Mouse (Mus musculus) brain, embryonic 14.5 days (tissue): ENCODE data around the gene Gm11077. TPM values are rescaled to one million over a fixed set of nuclear protein-coding genes. Genes with fewer than 3 reads are reported as not detected.

Experiments
- DNase-seq: peaks from one replicate; pipeline ENCODE4 v3.0.0-alpha.2; 2011; ENCODE audit warnings: low read depth
- CTCF ChIP-seq: fragments of 200-500 bp; IDR thresholded peaks from 2 replicates; pipeline ENCODE4 v1.5.1; 2012; ENCODE audit warnings: inconsistent platforms, mild to moderate bottlenecking, moderate library complexity, borderline replicate concordance; ENCODE audit not compliant: insufficient read depth, insufficient read length; ENCODE audit errors: extremely low read depth
- POLR2A ChIP-seq: fragments of 200-500 bp; IDR thresholded peaks from 2 replicates; pipeline ENCODE4 v1.6.1; 2012; ENCODE audit warnings: mild to moderate bottlenecking, inconsistent platforms, borderline replicate concordance; ENCODE audit not compliant: poor library complexity, insufficient read depth, insufficient read length, severe bottlenecking; ENCODE audit errors: extremely low read depth
- polyA plus RNA-seq: library from polyadenylated mRNA; depleted of rRNA; stranded (reverse); fragments of >200 nt; gene quantifications from 2 replicates; pipeline ENCODE4 v1.2.3, GENCODE M21; 2012

Gm11077 gene
- polyA plus RNA-seq, 1 experiment = not detected

DNA sequence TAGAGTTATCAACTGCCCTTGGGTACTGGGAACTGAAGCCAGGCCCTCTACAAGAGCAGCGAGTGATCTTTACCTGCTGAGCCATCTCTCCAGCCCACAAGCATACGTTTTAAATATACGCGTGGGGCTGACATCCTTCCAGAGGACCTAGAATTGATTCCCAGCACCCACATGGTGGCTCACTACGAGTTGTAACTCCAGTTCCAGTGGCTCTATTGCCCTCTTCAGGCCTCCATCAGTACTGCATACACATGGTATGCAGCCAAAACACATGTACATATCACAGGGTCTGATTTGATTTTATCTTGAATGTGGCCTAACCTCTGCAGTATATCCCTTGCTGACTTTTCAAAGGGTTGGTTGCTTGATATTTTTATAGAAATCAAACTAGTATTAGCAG, 23.0 kb upstream of the Gm11077 start:
- TF ChIP-seq POLR2A (no peak), CTCF (no peak)
- no peak for DNase-seq

DNA sequence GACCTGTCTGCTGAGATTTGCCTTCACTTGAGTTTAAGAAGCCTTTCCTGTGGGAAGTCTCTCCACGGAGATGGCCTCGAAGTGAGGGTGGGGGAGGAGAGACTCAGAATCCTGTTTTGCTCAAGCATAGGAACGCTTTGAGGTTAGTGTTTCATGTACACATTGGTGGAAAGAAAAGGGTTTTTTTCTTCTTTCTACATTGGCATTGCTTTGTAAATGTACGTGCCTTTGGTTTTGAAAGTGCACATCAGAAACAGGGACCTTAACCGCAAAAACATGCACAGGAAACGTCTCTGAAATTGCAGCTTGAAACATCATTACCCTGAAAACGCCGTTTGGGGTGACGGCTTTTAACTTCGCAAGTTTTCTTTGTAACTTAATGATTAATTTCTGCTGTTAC, 21.0 kb upstream of the Gm11077 start:
- TF ChIP-seq CTCF = no peak
- TF ChIP-seq POLR2A = no peak

DNA sequence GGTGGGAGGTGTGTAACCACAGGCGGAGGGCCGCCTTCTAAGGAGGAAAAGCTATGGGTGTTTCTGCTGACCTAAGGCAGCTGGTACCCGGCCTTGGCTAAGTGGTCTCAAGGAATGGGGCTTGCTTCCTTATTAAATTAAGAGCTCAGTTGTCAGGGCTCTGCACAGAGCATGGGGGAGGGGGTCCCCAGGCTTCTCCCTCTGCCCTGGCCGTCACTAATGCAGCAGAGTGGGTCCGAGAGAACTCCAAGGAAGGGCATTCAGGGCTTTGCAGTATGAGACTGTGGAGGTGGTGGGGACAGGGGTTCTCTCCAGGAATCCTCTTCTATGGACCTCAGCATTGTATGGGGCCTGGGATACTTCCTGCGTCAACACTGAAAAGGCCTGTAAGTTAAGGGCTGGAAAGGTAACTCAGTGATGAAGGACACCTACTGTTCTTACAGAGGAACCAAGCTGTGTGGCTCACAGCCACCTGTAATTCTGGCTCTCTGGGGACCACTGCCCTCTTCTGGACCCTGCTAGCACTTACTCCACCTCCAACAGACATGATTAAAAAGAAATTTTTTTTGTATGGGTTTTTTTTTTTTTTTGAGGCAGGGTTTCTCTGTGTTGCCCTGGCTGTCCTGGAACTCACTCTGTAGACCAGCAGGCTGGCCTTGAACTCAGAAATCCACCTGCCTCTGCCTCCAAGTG, 19.5 kb upstream of the Gm11077 start:
- peak; percentile 32; the same call in 1 of the 2 replicates for TF ChIP-seq CTCF
- no peak for TF ChIP-seq POLR2A
- peak; percentile 45 for DNase-seq

More for the DNA sequence above, 21.0 kb upstream of the Gm11077 start:
- DNase-seq = no peak

DNA sequence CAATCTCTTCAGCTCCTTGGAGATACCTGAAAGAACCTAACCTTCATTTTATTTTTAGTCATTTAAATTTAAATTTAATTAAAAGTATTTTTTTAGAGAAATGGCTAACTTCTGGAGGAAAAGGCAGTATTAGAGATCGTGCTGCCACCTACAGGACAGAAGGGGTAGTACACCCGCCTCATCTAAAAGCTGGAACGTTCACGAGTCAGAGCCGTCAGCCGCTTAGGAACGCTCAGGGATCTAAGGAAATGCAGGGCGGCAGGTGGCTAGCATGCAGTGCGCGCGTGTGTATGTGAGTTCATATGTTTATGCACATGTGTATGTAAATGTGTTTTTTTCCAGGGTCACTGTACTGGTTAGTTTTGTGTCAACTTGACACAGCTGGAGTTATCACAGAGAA, 16.3 kb upstream of the Gm11077 start:
- no peak for TF ChIP-seq POLR2A
- TF ChIP-seq CTCF = peak; percentile 81
- peak; percentile 80 for DNase-seq

DNA sequence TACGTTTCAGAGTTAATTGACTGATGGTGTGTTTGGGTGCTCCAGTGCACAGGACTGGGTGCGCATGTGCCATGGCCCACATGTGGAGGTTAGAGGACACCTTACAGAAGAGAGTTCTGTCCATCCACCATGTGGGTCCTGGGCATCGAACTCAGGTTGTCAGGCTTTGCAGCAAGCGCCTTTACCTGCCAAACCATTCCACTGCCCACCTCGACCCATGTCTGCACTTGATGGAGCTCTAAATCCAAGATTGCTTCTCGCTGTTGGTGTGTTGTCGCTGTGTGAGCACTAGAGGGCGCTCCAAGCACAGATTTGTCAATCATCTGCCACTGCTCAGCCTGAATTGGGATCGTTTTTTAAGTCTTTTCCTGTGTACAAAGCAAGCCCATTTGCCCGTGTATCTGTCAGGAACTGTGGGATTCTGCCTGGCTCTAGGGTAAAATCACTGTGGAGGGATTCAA, 14.1 kb upstream of the Gm11077 start:
- TF ChIP-seq POLR2A = no peak
- TF ChIP-seq CTCF = peak; percentile 94
- peak; percentile 92 for DNase-seq

DNA sequence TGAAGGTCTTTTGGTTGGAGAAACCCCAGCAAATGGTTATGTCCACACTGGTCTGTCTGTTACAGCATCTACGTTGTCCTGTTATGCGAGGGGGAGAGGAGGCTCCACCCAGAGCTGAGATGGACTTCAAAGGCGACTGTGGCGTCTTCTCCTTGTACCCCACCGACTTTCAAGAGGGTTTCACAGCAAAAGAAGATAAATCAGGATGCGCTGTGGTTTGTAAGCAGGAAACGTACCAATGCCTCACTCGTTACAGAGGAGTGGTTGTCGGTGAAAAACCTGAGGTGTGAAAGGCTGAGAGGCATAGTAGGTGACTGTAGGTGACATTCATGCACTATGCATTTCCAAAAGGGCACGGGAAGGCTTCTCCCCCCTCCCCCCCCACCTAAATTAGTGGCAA, 7.0 kb upstream of the Gm11077 start:
- TF ChIP-seq POLR2A (no peak), CTCF (no peak)
- no peak for DNase-seq

DNA sequence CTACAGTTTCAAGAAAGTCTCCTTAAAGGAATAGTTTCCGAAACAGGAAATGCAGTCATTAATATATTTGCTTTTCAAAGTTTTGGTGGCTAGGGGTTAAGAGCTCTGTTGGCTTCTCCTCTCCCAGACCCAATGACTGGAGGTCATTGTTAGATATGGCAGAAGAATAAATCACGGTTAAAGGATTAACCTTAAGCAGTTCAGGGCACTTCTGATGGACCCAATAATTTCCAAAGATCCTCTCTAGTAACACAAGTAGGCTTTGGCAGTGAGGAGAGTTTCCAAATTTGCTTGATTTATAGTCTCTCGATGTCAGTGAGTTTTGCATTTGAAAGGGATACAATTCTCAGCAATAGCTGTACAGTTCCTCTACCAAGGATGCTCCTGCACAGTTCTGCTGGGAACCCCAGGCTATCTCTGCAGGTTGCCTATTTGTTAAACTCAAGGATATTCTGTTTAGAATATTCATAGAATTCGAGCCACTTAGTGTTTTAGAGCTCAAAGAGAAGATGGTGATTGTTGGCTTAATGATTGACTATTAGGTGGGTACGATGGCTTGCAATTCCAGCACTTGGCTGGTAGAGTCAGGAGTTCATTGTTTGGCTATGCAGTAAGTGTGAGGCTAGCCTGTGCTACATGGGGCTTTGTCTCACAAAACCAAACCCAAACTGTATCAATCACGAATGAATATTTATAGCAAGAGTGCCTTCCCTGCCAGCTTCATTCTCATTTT, 1.8 kb downstream of the Gm11077 start:
- DNase-seq = no peak
- TF ChIP-seq CTCF (no peak), POLR2A (no peak)

DNA sequence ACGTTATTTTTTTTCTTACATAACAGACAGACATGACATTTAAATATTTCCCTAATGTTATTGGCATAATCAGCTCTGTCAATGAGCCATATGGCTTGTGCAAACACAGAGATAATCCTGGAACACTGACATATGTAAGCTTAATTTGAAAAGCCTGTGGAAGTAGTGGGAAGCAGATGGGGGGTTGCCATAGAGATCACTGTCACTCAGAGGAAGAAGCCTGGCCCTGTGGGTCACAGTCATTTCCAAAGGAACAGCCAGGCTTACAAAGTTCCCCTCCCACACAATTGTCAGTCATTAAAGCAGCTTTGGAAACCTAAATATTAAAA, 2.3 kb downstream of the Gm11077 start:
- peak; percentile 95 for DNase-seq
- TF ChIP-seq CTCF (no peak), POLR2A (no peak)

DNA sequence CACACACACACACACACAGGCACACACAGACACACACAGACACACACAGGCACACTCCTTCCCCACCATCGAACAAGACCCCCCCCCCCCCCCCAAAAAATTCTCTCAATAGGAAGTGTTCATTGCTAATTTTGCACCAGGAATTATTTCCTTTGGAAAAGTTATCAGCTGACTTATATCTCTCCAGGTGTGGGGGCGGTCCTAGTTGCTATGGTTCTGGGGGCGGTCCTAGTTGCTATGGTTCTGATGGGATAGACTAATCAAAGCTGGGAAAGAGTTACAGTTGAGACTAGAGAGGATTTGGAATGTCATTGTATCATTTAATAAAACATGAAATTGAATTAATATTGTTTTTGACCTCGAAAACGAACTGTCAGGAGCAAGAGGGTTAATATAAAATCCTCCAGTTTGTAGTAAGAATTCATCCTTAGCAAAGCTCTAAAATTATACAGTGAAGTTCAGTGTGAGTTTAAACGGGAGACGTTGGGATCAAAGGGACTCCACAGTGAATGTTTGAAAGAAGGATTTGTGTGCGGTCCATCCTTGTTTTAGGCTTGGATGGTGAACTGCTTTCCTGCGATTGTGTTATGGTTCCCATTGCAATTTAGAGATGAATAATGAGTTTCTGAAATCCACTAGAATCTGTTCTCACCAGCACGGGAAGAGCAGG, 4.0 kb downstream of the Gm11077 start:
- peak; percentile 65 for DNase-seq
- no peak for TF ChIP-seq CTCF
- no peak for TF ChIP-seq POLR2A

DNA sequence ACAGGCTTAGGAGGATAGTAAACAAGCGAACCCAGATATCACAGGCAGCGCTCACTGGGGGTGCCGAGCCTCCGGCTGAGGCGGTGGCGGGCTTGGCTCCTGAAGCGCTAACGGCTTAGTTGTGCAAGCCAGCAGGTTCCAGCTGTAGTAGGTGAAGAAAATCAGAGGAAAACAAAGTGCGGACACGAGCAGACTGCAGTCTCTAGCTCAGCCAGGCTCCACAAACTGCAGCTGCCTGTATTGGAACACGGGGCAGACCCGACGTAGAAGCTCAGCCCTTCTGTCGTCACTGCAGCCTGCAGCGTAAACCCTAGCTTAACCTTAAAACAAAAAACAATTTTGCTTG, 4.5 kb downstream of the Gm11077 start:
- TF ChIP-seq POLR2A = no peak
- TF ChIP-seq CTCF = no peak
- DNase-seq = peak; percentile 67

DNA sequence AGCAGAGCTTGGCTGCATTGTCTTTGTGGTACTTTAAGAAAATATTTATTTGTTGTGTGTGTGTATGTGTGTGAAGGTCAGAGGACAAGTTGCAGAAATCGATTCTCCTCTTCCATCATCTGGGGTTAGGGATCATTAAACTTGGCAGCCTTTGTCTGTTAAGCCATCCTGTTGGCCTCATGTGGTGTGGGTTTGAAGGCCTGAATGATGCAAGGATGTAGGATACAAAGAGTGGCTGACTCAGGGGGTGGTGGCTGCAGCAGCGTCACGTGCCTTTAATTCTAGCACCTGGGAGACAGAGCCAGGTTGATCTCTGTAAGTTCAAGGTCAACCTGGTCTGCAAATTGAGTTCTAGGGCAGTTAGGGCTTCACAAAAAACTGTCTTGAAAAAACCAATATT, 16.5 kb downstream of the Gm11077 start:
- no peak for TF ChIP-seq POLR2A
- TF ChIP-seq CTCF = no peak
- DNase-seq = no peak

DNA sequence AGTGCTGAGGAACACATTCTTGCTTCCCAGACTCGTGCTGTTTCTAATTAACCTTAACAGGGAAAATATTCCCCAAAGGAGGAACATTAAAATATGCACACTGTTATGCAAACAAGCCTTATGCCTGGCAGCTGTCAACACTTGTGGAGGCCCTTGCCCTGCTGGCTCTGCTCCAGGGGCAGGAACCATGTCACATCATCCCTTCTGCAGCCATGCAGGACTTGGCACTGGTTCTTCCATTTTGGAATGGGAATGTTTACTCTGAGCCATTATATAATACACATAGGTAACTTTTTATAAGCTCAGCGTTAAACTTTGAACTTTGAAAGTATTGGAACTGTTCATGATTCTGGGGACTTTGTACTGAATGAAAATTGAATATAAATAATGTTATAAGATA, 18.5 kb downstream of the Gm11077 start:
- no peak for TF ChIP-seq POLR2A
- no peak for TF ChIP-seq CTCF
- peak; percentile 27 for DNase-seq
